Mouse (Mus musculus): Measurements from ENCODE around the gene Gm19402. TPM values are rescaled to one million over a fixed set of nuclear protein-coding genes. Genes with fewer than 3 reads are reported as not detected.
"Not testable (repeated sequence)": the region's sequence is repeated elsewhere in the genome, so short reads cannot be mapped to it uniquely, and the experiment has no call there.

Gene Gm19402
- total RNA-seq (2015) (not detected in 2 replicates), total RNA-seq (2017) (not detected in 2 replicates)

GRCm38 (mm10) chr10:77690356-77690807 is at the start of gene Gm19402:
Gm19402 (minus strand) TSS chr10:77690757.
- not testable (repeated sequence) for ATAC-seq (ENCODE audit: poor library complexity, severe bottlenecking)

DNA sequence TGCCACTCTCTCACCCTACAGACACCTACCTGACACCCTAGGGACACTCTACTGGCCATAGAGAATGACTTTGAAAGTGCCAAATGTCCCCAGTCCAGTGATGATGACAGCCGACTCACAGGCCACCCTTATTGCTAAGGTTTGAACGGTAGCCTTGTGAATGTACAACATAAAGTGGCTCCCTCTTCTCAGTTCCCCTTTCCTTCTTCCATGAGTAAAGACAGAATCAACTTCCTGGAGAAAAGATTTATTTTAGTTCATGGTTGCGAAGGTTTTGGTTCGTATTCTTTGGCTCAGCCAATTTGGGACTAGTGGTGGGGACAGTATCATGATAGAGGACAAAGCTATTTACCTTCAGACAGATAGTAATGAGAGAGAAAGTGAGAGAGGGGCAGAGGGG is 48.4 kb upstream of the Gm19402 start:
- no peak for ATAC-seq (ENCODE audit: poor library complexity, severe bottlenecking)

DNA sequence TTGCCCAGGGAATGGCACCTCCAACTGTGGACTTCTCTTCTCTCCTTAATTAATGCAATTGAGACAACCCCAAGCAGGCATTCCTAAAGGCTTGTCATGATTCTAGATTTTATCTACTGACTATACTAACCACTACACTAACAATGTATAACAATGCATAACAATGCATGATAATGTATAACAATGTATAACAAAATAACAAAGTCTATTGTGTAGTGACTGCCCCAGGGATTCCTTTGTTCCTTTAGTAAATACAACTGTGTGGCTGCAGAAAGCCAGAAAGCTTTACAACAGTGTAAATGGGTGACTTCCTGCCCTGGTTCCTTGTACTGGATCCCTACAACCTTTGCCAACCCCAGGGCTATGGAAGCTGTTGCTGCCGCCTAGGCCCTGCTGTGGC is 45.4 kb upstream of the Gm19402 start:
- ATAC-seq (ENCODE audit: poor library complexity, severe bottlenecking), result no peak

- ATAC-seq (ENCODE audit: poor library complexity, severe bottlenecking), result no peak
Observed at GRCm38 (mm10) chr10:77729241-77729640, 38.7 kb upstream of the Gm19402 start.

DNA sequence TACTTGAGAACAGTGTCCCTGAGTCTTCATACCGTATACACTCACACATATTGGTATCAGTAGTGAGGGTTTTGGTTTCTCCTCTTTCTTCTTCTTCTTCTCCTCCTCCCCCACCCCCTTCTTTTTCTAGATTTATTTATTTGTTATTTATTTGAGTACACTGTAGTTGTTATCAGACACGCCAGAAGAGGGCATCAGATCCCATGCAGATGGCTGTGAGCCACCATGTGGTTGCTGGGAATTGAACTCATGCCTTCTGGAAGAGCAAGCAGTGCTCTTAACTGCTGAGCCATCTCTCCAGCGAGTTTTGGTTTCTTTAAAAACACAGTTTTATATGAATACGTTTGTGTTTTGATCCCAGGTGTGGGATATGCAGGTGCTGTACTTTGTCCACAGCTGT is 37.7 kb upstream of the Gm19402 start:
- no peak for ATAC-seq (ENCODE audit: poor library complexity, severe bottlenecking)

DNA sequence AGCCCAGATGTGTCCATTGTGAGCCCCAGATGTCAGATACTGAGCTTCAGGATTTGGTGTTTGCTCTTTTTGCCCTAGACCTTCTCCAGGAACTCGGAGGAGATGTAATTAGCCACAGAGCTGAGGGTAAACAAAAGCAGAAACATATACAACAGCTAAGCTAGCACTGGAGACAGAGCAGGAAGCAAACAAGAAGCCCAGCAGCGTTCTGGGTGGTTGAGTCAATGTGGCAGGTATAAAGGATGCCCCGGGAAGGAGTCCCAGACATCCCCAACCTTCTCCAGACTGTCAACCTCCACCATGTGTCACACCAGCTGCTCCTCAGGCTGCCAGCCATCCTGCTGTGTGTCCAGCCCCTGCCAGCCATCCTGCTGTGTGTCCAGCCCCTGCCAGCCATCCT is 35.6 kb upstream of the Gm19402 start, which contains the start of gene Gm10100:
Gene Gm10100, plus strand, starts transcription at position 301 of the 400 bp plus-strand sequence.
- ATAC-seq (ENCODE audit: poor library complexity, severe bottlenecking), result no peak

- no peak for ATAC-seq (ENCODE audit: poor library complexity, severe bottlenecking)
Observed at GRCm38 (mm10) chr10:77724855-77725254, 34.3 kb upstream of the Gm19402 start.

- ATAC-seq (ENCODE audit: poor library complexity, severe bottlenecking), result not testable (repeated sequence)
Observed at GRCm38 (mm10) chr10:77720299-77720698, 29.7 kb upstream of the Gm19402 start, which contains the start of gene Krtap12-1. Krtap12-1 (plus strand) TSS chr10:77720599.

- ATAC-seq (ENCODE audit: poor library complexity, severe bottlenecking), result no peak
Observed at GRCm38 (mm10) chr10:77715507-77715906, 24.9 kb upstream of the Gm19402 start, which contains the start of gene Gm10142. Gm10142 (plus strand) TSS chr10:77715807.

- ATAC-seq (ENCODE audit: poor library complexity, severe bottlenecking), result peak; percentile 47; the same call in 1 of the 2 replicates
Observed at GRCm38 (mm10) chr10:77713734-77714133, 23.2 kb upstream of the Gm19402 start.

DNA sequence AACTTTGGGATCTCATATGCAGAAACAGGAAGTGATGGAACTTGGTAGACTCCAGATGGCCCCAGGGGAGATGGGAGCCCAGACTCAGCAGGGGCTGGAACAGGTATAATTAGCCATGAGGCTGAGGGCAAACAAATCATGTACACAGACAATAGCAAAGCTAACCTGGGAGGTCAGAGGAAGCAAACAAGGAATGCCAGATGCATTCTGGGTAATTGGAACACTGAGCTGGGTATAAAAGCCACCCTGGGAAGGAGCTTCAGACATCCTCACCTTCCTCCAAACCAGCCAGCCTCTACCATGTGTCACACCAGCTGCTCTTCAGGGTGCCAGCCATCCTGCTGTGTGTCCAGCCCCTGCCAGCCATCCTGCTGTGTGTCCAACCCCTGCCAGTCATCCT is 20.6 kb upstream of the Gm19402 start, which contains the start of gene Gm10024:
Gene Gm10024, plus strand, starts transcription at position 301 of the 400 bp plus-strand sequence.
- not testable (repeated sequence) for ATAC-seq (ENCODE audit: poor library complexity, severe bottlenecking)

DNA sequence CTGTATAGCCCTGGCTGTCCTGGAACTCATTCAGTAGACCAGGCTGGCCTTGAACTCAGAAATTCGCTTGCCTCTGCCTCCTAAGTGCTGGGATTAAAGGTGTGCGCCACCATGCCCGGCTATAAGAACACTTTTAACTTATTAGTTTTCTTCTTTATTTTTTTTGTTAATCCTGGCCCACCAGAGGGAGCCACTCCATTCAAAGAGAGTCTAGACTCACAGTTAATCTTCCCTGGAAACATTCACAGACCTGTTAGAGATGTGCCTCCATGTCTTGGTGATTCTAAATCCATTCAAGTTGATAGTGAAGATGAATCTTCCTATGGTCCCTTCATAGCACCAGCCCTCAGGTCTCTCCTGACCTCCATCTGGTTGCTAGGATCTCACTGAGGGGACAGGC is 19.3 kb upstream of the Gm19402 start:
- no peak for ATAC-seq (ENCODE audit: poor library complexity, severe bottlenecking)

DNA sequence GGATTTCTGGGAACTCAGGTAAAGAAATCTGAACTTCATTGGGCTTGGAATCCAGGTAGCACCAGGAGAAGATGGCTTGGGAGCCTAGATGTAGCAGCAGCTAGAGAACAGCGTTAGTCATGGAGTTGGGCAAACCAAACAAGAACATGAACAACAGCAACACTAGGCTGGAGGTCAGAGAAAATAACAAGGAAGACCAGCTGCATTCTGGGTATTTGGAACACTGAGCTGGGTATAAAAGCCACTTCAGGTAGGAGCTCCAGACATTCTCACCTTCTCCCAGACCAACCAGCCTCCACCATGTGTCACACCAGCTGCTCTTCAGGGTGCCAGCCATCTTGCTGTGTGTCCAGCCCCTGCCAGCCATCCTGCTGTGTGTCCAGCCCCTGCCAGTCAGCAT is 15.8 kb upstream of the Gm19402 start, which contains the start of gene Gm10272:
Gene Gm10272, plus strand, starts transcription at position 301 of the 400 bp plus-strand sequence.
- no peak for ATAC-seq (ENCODE audit: poor library complexity, severe bottlenecking)

DNA sequence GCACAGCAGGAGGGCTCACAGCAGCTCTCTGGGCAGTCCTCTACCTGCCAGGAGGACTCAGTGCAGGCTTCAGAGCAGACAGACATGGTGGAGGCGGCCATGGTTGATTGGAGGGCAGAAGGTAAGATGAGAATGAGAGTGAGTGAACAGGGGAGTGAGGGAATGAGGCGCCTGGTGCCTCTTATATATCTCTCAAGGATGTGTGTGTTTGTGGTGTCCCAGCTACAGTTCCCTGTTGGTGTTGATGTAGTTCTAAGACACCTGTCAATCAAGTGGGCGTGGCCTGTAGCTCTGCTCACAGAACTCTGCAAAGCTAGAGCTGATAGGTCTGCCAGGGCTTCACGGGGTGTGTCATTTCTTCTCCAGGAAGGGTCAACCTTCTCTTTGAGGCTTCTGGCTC is 6.6 kb upstream of the Gm19402 start, which contains the start of gene Gm9508:
Gene Gm9508, minus strand, starts transcription at position 101 of the 400 bp plus-strand sequence.
- no peak for ATAC-seq (ENCODE audit: poor library complexity, severe bottlenecking)

- no peak for ATAC-seq (ENCODE audit: poor library complexity, severe bottlenecking)
Observed at GRCm38 (mm10) chr10:77687021-77687420, 3.5 kb downstream of the Gm19402 start.

DNA sequence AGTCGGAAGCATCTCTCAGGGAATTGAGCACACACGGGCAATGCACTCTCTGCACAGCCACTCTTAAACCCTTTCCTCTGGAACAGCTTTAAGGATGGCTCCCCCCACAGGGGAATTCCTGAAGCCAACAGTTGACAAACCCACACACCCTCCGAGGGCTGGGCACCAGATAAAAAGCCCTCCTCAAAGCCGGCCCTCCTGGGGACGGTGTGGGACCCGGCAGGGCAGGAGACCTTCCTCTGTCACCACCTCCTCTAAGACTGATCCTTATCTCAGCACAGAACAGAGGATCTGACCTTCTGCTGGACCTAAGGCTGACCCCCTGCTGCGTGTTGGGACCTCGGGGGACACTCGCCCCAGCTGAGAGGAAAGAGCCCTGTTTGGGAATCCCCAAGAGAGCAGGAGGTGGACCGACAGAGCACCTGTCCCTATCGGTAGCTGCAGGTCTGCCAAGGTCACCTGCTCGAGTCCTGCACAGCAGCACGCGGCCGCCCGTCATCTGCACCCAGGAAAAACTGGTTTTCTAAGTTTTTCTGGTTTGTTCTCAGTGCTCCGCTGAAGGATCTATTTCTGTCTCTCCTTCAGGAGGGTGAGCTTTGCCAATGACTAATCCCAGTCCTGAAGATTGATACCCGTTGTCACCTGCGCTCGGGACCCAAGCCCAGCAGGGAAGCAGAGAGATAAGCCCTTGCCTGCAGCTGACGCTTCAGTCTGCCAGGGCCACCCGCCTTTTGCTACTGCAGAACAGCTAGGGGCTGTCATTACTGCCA is 4.5 kb downstream of the Gm19402 start, which contains the start of gene Tspear:
Gene Tspear, plus strand, starts transcription at position 675 of the 770 bp plus-strand sequence.
- ATAC-seq (ENCODE audit: poor library complexity, severe bottlenecking), result no peak

DNA sequence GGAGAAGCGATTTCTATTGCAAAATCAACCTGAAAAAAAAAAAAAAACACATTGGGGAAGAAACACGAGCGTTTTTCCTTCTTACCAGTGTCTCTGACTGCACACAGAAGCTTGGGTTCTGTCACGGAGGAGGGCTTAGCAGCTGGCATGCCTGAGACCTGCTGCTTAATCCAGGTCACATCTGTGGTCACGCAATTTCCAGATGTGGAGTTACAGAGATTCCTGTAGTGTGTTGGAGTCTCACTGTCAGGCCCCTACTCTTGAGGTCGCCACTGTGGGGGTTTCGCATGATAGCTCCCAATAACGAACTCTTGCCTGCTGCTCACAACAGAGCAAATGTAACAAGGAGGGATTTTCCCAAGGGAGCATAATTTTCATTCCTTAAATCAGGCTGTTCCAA is 6.4 kb downstream of the Gm19402 start:
- ATAC-seq (ENCODE audit: poor library complexity, severe bottlenecking), result no peak

DNA sequence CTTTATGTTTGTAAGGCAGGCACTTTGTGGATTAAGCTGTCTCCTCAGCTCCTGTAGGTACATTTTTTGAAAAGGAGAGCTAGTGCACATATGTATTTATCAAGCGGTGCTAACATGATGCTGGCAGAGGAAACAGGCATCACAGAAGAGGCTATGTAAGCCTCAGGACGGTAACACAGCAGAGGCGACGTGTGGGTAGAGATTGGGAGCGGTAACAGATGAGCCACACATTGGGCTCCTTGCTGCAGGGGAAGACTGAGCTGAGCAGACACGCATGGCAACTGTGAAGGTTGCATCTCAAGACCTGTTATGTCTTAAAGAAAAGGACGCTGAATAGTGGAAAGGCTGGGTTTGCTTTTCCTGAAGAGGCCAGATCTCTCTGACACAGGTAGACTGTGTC is 7.6 kb downstream of the Gm19402 start:
- no peak for ATAC-seq (ENCODE audit: poor library complexity, severe bottlenecking)

DNA sequence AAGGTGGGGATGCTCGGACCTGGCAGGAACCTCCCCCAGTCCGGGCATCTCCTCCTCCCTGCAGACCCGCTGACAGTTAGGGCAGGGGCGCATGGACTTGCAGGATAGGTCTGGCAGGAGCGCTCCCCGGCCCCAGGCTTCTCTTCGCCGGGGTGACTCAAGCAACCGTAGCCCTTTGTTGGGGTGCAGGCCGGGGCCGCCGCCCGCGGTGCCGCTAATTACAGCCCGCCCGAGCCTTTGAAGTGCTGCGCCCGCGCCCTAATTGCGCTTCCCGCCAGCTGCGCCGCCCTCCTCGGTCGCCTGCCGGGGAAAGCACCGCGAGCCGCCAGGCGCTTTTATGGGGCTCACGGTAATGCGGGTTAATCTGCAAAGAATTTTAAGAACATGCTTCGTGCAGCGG is 13.0 kb downstream of the Gm19402 start:
- ATAC-seq (ENCODE audit: poor library complexity, severe bottlenecking), result no peak

DNA sequence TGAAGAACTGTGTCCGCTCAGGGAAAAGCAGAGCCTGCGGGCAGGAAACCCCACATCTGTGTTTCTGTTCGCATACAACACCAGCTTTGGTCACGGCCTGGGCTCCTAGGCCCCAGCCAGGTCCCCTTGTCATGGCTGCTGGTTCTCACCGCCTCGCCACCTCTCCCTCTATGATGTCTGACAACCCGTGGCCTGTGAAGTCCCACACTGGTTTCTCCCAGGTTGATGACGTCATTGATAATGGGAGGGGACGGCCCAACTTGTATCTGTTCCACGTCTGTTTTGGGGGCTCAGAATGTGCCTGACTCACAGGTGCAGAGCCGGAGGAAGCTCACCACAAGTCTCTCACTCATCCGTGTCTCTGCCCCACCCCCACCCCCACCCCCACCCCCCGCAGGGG is 16.8 kb downstream of the Gm19402 start:
- ATAC-seq (ENCODE audit: poor library complexity, severe bottlenecking), result no peak

DNA sequence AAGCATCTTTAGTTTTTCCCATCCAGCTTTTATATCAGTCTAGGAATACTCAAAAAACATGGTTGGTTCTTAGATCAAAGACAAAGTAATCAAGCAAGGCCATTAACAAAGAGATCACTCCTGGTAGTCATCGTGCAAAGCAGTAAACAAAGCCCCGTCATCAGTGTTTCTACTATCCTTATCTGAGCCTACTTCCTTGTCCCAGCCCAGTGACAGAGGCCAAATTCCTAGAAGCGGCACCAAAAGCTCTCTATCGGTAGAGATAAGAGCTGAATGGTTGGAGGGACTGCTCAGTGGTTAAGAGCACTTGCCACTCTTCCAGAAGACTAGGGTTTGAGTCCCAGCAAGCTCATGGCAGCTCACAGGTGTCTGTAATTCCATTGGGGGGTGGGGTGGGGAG is 19.0 kb downstream of the Gm19402 start:
- ATAC-seq (ENCODE audit: poor library complexity, severe bottlenecking), result no peak

DNA sequence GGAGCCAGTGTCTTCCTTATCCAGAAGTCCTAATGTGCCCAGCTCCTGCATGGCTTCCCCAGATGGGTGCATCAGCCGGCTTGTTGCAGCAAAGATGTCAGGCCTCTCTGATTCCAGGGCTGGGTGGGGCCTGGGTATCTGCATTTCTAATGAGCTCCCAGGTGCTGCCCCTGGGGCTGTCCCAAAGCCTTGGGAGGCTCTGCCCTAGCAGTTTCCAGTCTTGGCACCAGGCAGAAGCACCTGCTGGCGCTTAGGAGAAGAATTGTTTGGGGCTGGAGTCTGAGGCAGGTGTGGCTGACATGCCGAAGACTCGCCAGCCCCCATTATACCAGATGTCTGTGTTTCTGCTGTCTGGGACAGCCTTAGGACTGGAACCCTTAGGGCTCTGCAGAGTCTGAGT is 19.8 kb downstream of the Gm19402 start:
- no peak for ATAC-seq (ENCODE audit: poor library complexity, severe bottlenecking)
